Mouse (Mus musculus) left cerebral cortex, adult 18-20 months (tissue): Measurements from ENCODE around the gene Gm4513. TPM values are rescaled to one million over a fixed set of nuclear protein-coding genes. Genes with fewer than 3 reads are reported as not detected.
"Not testable (repeated sequence)": the region's sequence is repeated elsewhere in the genome, so short reads cannot be mapped to it uniquely, and the experiment has no call there.

ENCODE experiments used
- DNase-seq, 2 experiments: peaks; one replicate each; pipeline ENCODE4 v3.0.0; 2021 to 2022; ENCODE audit warnings: low spot score in 2 of 2, mixed read lengths in 1 of 2
- long read RNA-seq, 2 experiments: library from polyadenylated mRNA; stranded (forward); transcript quantifications; one replicate each; pipeline ENCODE4 v2.0.0; 2021
- total RNA-seq, 2 experiments: library from RNA; stranded (reverse); gene quantifications; 2 replicates each; pipeline ENCODE4 v1.2.3; 2021

Gene Gm4513
- total RNA-seq = not detected
- long read RNA-seq, experiment 1 = 0 reads
- long read RNA-seq, experiment 2 = 0 reads

DNA sequence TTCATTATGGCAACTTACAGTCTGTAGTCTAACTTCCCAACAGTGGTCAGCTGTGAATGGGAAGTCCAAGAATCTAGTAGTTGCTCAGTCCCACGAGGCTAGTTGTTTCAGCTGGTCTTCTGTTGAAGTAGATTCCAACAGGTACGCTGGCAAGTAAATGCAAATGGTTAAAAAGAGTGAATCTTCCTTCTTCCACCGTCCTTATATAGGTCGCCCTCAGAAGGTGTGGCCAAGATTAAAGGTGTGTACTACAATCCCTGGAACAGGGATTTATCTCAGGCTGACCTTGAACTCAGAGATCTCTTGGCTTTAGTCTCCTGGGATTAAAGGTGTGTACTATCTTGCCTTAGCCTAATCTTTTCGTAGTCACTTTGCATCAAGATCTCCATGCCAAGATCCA lies at the start of gene Gm4513:
Gene Gm4513, minus strand, starts transcription at position 101 of the 400 bp plus-strand sequence.
- not testable (repeated sequence) for DNase-seq

DNA sequence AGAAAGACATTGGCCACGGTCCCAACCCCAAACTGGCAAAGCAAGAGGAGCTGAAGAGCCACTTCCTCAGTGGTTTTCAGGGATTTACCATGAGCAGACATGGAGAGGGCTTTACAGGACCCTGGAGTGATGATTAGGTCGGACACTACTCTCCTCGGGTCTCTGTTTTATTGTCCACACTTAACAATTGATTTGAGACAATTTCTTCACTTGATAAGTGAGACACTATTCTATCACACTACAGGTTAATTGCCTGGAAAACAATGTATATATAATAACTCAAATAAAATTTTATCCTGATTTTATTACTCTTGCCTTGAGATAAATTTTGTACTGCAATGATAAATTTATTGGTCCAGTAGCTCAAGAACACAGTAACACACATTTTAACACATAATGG lies 22.7 kb downstream of the Gm4513 start, which contains the start of gene Gm4141:
Gene Gm4141, minus strand, starts transcription at position 101 of the 400 bp plus-strand sequence.
- DNase-seq = not testable (repeated sequence)

GRCm38 (mm10) chr7:20545657-20546056 lies 53.2 kb downstream of the Gm4513 start, which contains the start of gene Gm5726:
Gene Gm5726, minus strand, starts transcription at chr7:20545757.
- not testable (repeated sequence) for DNase-seq

Other genes with a start within 250 kb of the Gm4513 start
- not detected for gene Gm5728, start 223.6 kb downstream of the Gm4513 start, total RNA-seq
- not detected for gene Vmn1r100, start 181.1 kb downstream of the Gm4513 start, total RNA-seq
- not detected for gene Vmn1r101, start 156.4 kb downstream of the Gm4513 start, total RNA-seq
- not detected for gene Gm10670, start 124.1 kb downstream of the Gm4513 start, total RNA-seq
- not detected for gene Vmn1r103, start 88.5 kb downstream of the Gm4513 start, total RNA-seq
- not detected for gene Vmn1r104, start 65.2 kb downstream of the Gm4513 start, total RNA-seq
- gene Gm5726, start 53.3 kb downstream of the Gm4513 start, total RNA-seq = not detected
- not detected for gene Gm4141, start 22.8 kb downstream of the Gm4513 start, total RNA-seq
- not detected for gene Vmn1r107, start 69.9 kb upstream of the Gm4513 start, total RNA-seq
- gene Vmn1r111, start 104.2 kb upstream of the Gm4513 start, total RNA-seq = not detected
- not detected for gene Gm10668, start 131.6 kb upstream of the Gm4513 start, total RNA-seq
- not detected for gene Vmn1r112, start 172.2 kb upstream of the Gm4513 start, total RNA-seq
- not detected for gene Vmn1r113, start 188.3 kb upstream of the Gm4513 start, total RNA-seq
- not detected for gene Vmn1r114, start 213.2 kb upstream of the Gm4513 start, total RNA-seq
- not detected for gene Vmn1r115, start 246.0 kb upstream of the Gm4513 start, total RNA-seq